Mouse (Mus musculus): ENCODE measurements around the gene Mrvi1.

Gene Mrvi1

DNA sequence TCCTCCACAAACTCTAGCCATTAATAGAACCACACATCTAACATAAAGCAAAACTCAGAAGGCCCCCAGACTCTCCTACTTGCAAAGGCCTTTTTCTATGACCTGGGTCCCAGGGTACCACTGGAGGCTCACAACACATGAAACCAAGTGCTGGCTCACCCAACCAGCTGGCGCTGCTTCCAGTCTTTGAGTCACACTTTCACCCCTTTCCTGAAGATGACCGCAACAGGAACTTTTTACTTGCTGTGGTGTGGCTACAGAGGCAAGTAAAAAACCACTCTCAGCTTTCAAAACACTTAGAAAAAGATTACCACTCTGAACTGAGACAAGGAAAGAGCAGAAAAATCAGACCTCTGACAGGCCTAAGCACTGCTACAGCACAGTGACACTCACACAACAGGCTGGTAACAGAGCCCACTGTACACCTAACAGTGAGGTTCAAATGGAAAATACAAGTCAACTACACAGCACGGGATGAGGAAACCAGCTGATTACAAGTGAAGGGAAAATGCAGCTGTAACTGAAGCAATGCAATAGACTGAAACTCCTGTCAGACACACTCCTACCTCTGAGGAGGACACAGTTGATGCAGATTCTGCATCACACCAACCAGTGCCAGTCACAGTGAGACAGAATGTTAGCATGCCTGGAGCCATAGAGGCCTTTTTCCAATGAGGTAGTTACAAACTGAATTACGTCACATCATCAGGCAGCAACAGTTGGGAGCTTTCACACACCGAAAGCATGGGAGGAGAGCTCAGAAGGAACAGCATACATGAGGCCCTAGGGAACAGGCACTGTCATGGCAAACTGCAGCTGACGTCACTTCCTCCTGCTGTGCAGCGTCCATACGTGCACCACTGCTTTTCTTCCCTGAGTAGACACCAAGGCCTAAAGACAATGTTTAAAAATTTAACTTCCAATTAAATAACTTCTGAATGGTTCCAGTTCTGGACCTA is 158.0 kb downstream of the Mrvi1 start:
- DNase-seq (ENCODE audit: low read depth): no peak

DNA sequence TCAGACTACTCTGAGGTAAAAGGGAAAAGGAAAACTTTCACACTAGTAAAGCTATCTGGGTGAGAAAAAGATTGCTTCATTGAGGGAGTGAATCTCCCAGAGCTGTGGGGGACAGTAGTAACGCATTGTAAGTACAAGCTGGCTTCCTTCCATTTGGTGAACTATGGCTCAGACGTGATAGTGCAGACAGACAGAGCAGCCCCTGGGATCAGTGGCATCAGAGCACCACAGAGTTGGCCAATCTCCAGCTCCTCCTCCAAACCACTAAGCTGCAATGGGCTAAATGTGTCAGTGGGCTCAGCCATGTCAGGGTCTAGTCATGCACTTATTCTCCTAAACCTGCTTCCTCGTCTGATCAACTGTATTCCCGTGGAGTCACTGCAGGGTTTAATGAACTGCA is 158.7 kb downstream of the Mrvi1 start:
- no peak for DNase-seq (ENCODE audit: low read depth)

DNA sequence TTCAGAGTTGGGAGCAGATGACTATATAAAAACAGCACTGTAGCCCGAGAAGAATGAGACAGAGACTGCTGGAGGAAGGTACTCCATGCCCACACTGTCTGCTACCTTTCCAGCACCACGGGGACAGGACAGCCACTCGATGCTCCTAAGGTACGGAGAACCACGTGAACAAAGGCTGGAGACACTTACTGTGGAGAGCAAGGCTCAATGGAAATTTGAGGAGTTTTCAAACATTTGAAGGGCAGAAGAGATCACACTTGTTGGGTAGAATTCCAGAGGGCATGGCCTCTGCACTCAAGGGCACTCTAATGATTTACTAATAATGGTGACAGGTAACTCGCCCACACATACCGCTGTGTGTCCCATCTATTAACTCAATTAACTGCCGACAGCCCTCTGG is 159.2 kb downstream of the Mrvi1 start:
- no peak for DNase-seq (ENCODE audit: low read depth)

DNA sequence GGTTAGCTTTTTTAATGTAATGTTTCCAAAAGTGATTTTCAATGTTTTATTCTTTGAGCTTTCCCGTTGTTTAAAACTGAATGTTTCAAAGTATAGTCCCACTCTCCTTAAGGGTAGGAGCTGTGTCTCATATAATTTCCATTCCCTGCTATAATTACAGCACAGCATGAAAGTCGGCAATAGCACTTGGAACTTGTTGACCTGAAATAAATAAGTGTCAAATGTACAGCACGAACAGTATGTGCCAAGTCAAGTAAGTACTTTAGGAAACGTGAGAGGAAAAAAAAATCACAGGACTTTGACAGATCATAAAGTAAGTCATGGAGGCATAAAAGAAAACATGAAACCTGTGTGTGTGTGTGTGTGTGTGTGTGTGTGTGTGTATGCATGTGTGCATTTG is 160.2 kb downstream of the Mrvi1 start:
- DNase-seq (ENCODE audit: low read depth): no peak

DNA sequence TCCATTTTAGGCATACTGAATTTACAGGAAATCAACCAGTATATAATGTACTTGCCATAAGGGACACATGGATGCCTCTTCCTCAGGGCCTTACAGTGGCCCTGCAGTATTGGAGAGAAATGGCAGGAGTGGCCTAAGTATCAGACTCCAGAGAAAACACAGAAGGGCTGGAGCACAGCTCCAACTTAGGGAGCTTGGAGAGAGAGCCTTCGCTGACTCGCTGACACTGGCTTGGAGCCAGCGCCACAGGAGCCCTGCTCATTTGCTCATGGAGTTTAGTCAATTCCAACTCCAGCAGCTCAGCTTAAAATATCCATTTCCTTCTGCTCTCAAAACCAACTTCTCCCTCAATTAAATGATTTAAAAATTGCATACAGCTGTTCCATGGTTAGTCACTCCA is 160.6 kb downstream of the Mrvi1 start:
- no peak for DNase-seq (ENCODE audit: low read depth)

DNA sequence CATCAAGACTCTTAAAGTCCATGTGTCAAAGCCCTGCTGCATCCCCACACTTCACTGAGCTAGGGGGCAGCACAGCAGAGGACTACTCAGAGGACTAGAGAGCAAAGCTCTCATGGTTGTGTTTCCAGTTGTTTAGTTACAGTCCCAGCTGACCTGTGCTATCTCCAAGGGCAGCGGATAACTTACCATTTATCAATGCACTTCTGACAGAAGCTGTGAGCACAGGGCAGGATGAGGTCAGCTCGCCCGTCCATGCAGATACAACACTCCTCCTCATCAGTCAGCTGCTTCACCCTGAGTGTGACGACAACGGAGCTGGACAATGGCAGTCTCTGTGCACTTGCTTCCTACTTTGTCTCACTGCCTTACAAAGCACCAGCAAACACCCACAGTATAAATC is 161.2 kb downstream of the Mrvi1 start:
- no peak for DNase-seq (ENCODE audit: low read depth)

DNA sequence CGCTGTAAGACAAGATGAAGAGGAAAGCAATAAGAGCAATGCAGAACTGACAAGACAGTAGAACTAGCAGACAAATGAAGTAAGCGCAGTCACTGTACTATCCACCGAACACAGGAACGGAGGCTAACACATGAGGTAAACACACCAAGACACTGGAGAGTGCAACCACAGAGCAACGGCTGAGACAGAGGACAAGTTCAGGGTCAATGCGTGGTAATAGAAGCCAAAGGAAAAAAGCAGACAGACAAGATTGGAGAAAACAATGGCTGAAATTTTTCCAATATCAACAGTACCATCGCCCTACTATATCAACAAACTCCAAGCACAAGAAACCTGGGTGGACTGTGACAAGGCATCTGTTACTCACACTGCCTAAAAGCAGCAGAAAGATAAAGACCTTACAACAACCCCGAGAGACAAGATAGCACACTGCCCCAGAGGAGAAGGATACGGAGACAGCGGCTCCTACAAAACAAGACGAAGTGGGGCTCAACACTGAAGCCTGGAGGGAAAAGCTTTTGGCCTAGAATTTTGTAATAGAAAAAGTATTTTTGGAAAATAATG is 163.4 kb downstream of the Mrvi1 start:
- no peak for DNase-seq (ENCODE audit: low read depth)
